Mouse (Mus musculus): ENCODE data around the gene Ebf4.

- TF ChIP-seq CTCF (IDR thresholded peaks at IDR 0.05; ENCODE audit: low read depth, low read length) (no peak), POLR2A (IDR thresholded peaks at IDR 0.05; ENCODE audit: borderline replicate concordance, low read depth, low read length) (no peak)
Measured at GRCm38 (mm10) chr2:130350376-130350775, 55.4 kb downstream of the Ebf4 start.

All from bone marrow macrophage, adult 2 months (primary cell).